Mouse (Mus musculus) cortical plate, adult 2 months (tissue): ENCODE data around the gene Tex48. TPM values are rescaled to one million over a fixed set of nuclear protein-coding genes. Genes with fewer than 3 reads are reported as not detected.

Experiments
- H3K27ac ChIP-seq: fragments of 200-500 bp; 2 replicates; pipeline ENCODE4 v1.5.1; 2012; ENCODE audit warnings: low read length, control low read depth, inconsistent platforms; ENCODE audit not compliant: insufficient read depth
- H3K4me1 ChIP-seq: fragments of 200-500 bp; 2 replicates; pipeline ENCODE4 v1.6.1; 2011; ENCODE audit warnings: low read length; ENCODE audit not compliant: control insufficient read depth, insufficient read depth
- H3K4me3 ChIP-seq: fragments of 200-500 bp; 2 replicates; pipeline ENCODE4 v1.5.1; 2011; ENCODE audit warnings: mild to moderate bottlenecking, low read length, control low read depth; ENCODE audit not compliant: insufficient read depth
- CTCF ChIP-seq: fragments of 200-500 bp; IDR thresholded peaks from 2 replicates; pipeline ENCODE4 v1.5.1; 2011; ENCODE audit warnings: mild to moderate bottlenecking, control low read depth, low read length; ENCODE audit not compliant: insufficient read depth; ENCODE audit errors: extremely low read depth
- POLR2A ChIP-seq: fragments of 200-500 bp; IDR thresholded peaks from 2 replicates; pipeline ENCODE4 v1.6.1; 2011; ENCODE audit warnings: mild to moderate bottlenecking, low read length, control low read depth; ENCODE audit not compliant: insufficient read depth; ENCODE audit errors: extremely low read depth
- polyA plus RNA-seq: library from polyadenylated mRNA; depleted of rRNA; stranded (reverse); fragments of >200 nt; gene quantifications from 2 replicates; pipeline ENCODE4 v1.2.3, GENCODE M21; 2012; rRNA removed

Tex48 gene
- not detected in 2 replicates for polyA plus RNA-seq

- TF ChIP-seq POLR2A (no peak), CTCF (peak; percentile 31; the same call in 1 of the 2 replicates)
- no peak within 1 kb of the TSS for H3K4me3 ChIP-seq
- H3K4me1 ChIP-seq = no peaks in the 10 kb centered on the region
- H3K27ac ChIP-seq = no peak within 1 kb of the TSS
Observed at GRCm38 (mm10) chr4:63622378-63622835, at the start of gene Tex48. Gene Tex48, minus strand, starts transcription at chr4:63622428.

GRCm38 (mm10) chr4:63668255-63668654, 46.0 kb upstream of the Tex48 start:
- TF ChIP-seq POLR2A (no peak), CTCF (no peak)
- peaks cover 2% of the 10 kb centered on the region; the same call in 1 of the 2 replicates for H3K4me1 ChIP-seq
- no peak overlapping the region for H3K27ac ChIP-seq
- H3K4me3 ChIP-seq = no peak overlapping the region

- H3K4me3 ChIP-seq = no peak overlapping the region
- H3K4me1 ChIP-seq = peaks cover 2% of the 10 kb centered on the region; the same call in 1 of the 2 replicates
- TF ChIP-seq POLR2A = no peak
- TF ChIP-seq CTCF = no peak
- no peak overlapping the region for H3K27ac ChIP-seq
Observed at GRCm38 (mm10) chr4:63665738-63666137, 43.5 kb upstream of the Tex48 start.

- TF ChIP-seq POLR2A (no peak), CTCF (no peak)
- Histone ChIP-seq H3K27ac (no peak within 1 kb of the TSS), H3K4me1 (peaks cover 2% of the 10 kb centered on the region; the same call in 1 of the 2 replicates), H3K4me3 (no peak within 1 kb of the TSS)
Observed at GRCm38 (mm10) chr4:63663279-63663678, 41.1 kb upstream of the Tex48 start, which contains the start of gene Gm11214. Gene Gm11214, minus strand, starts transcription at chr4:63663379.

DNA sequence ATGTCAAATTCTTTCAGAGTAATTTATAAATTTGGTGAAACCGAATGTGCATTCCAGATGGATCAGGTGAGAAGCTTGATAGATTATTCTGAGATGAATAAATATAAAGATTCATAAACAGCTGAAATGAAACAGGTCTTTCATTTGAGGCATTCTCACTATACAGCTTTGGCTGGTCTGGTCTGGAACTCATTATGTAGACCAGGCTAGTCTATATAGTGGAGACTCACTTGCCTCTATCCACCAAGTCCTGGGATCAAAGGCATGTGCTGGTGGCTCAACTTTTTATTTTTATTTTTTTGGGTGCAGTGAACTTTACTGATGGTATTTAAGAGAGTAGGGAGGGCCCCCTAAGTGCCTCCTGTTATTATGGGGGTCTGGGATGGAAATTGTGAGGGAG, 39.6 kb upstream of the Tex48 start:
- no peak for TF ChIP-seq CTCF
- no peak for TF ChIP-seq POLR2A
- Histone ChIP-seq H3K27ac (no peak overlapping the region), H3K4me3 (no peak overlapping the region), H3K4me1 (no peaks in the 10 kb centered on the region)

- Histone ChIP-seq H3K4me3 (no peak overlapping the region), H3K27ac (no peak overlapping the region), H3K4me1 (no peaks in the 10 kb centered on the region)
- TF ChIP-seq POLR2A (no peak), CTCF (no peak)
Observed at GRCm38 (mm10) chr4:63661426-63661825, 39.2 kb upstream of the Tex48 start.

DNA sequence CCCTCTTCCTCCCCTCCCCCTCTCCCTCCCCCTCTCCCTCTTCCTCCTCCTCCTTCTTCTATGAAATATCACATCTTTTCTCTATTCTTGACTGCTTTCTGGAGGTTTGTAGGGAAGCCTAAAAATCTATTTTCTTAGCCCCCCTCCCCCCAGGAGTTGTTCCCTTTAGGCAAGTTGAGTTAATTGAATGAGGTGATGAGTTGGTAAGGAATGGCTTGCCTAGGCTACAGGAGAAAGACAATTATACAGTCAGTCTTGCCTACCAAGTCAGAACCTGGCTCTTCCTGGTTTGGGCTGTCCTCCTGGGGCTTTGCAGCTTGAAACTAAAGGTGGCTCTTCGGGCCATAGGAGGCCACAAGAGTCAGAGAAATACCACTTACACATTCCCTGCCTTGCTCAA, 37.5 kb upstream of the Tex48 start:
- H3K4me1 ChIP-seq = no peaks in the 10 kb centered on the region
- H3K27ac ChIP-seq = no peak overlapping the region
- no peak overlapping the region for H3K4me3 ChIP-seq
- no peak for TF ChIP-seq POLR2A
- TF ChIP-seq CTCF = no peak

GRCm38 (mm10) chr4:63659086-63659485, 36.9 kb upstream of the Tex48 start:
- H3K4me3 ChIP-seq = no peak overlapping the region
- H3K27ac ChIP-seq = no peak overlapping the region
- H3K4me1 ChIP-seq = no peaks in the 10 kb centered on the region
- no peak for TF ChIP-seq CTCF
- no peak for TF ChIP-seq POLR2A

DNA sequence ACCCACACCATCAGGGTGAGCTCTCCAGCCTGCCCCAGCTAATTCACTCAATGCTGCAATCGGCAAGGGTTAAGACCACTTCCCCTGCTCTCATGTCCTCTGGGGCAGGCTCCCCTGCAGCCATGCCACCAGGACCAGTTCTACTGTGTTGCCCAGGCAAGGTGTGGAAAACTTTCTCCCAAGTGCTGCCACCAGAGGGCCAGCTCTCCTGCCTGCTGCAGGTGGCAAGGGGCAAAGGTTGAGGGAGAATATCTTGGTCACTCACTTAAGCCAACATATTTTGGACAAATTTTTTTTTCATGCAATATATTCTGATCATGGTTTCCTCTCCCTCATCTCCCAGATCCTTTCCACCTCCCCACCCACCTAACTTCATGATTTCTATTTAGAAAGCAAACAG, 32.2 kb upstream of the Tex48 start:
- Histone ChIP-seq H3K4me3 (no peak overlapping the region), H3K27ac (no peak overlapping the region), H3K4me1 (no peaks in the 10 kb centered on the region)
- TF ChIP-seq POLR2A (no peak), CTCF (0 out of 2 replicates have a peak, but pooled peaks have one; percentile 6)

GRCm38 (mm10) chr4:63643956-63644726, 21.9 kb upstream of the Tex48 start:
- TF ChIP-seq POLR2A (no peak), CTCF (no peak)
- H3K4me1 ChIP-seq = no peaks in the 10 kb centered on the region

More at GRCm38 (mm10) chr4:63643956-63644726, 21.9 kb upstream of the Tex48 start:
- H3K4me3 ChIP-seq = no peak overlapping the region
- no peak overlapping the region for H3K27ac ChIP-seq
